Mouse (Mus musculus): ENCODE data around the gene Pax5. TPM values are rescaled to one million over a fixed set of nuclear protein-coding genes. Genes with fewer than 3 reads are reported as not detected.

The Pax5 gene
- polyA plus RNA-seq, 1 experiment from 2014 or later = 8.5 TPM

Small RNA genes lying within 50 kb of the gene (microRNA-seq; reads per million reads assigned to microRNA genes)
- gene Mir5120 = not detected

Other genes with a start within 250 kb of the Pax5 start
- 34.4 and 34.6 TPM in 2 replicates for gene Zcchc7, start 45.4 kb upstream of the Pax5 start, polyA plus RNA-seq (2016; fragmentation: Nextera tagmentation; extraction: Ambion mirVana)